Mouse (Mus musculus) cortical plate, adult 2 months (tissue): ENCODE results near the gene Tbc1d30.

Experiments used
- CTCF ChIP-seq: fragments of 200-500 bp; IDR thresholded peaks from 2 replicates; pipeline ENCODE4 v1.5.1; 2011; ENCODE audit warnings: mild to moderate bottlenecking, control low read depth, low read length; ENCODE audit not compliant: insufficient read depth; ENCODE audit errors: extremely low read depth
- POLR2A ChIP-seq: fragments of 200-500 bp; IDR thresholded peaks from 2 replicates; pipeline ENCODE4 v1.6.1; 2011; ENCODE audit warnings: mild to moderate bottlenecking, low read length, control low read depth; ENCODE audit not compliant: insufficient read depth; ENCODE audit errors: extremely low read depth

- TF ChIP-seq CTCF (no peak), POLR2A (no peak)
These were observed 35.3 kb upstream of the Tbc1d30 start for GRCm38 (mm10) chr10:121386347-121386746.
